In genomic region chr8:85365176-85365575, GRCm38 (mm10) we compare ENCODE assay signal across 11 mouse cellular contexts. TPM values are rescaled to one million over a fixed set of nuclear protein-coding genes. Genes with fewer than 3 reads are reported as not detected.
A peak's percentile ranks its signal among the peaks of the same experiment; 100 is the strongest.
DNase-seq lines count a peak whose midpoint lies in the region; ATAC-seq lines count a peak whose summit lies in the region.
"Had no signal": no experiment of that assay in that cellular context is flagged by ENCODE, and none has a peak within 500 bp of the region (broad histone marks: within the 10 kb centered on the region; RNA-seq: fewer than 3 reads in every experiment).

No protein-coding gene starts in this region.

- peaks cover 11% of the 10 kb centered on the region for H3K4me1 ChIP-seq in hindbrain, embryonic 10.5 days (replicated peaks)
- peaks cover 6% of the 10 kb centered on the region for H3K4me1 ChIP-seq in hindbrain, embryonic 12.5 days
- H3K4me1 ChIP-seq in limb, embryonic 10.5 days: peaks cover 13% of the 10 kb centered on the region

- no peak overlapping the region for H3K4me3 ChIP-seq in hindbrain, embryonic 10.5 days
- H3K4me3 ChIP-seq in hindbrain, embryonic 12.5 days: no peak overlapping the region
- no peak overlapping the region for H3K4me3 ChIP-seq in limb, embryonic 10.5 days

- H3K36me3 ChIP-seq in hindbrain, embryonic 10.5 days: no peaks in the 10 kb centered on the region
- H3K36me3 ChIP-seq in hindbrain, embryonic 12.5 days: no peaks in the 10 kb centered on the region
- H3K36me3 ChIP-seq in limb, embryonic 10.5 days: no peaks in the 10 kb centered on the region

- no peak overlapping the region for H3K9ac ChIP-seq in hindbrain, embryonic 12.5 days

- H3K27me3 ChIP-seq in hindbrain, embryonic 10.5 days (ENCODE audit: insufficient read depth, poor library complexity, severe bottlenecking): no peaks in the 10 kb centered on the region
- no peaks in the 10 kb centered on the region for H3K27me3 ChIP-seq in hindbrain, embryonic 12.5 days
- H3K27me3 ChIP-seq in limb, embryonic 10.5 days (ENCODE audit: low read depth, poor library complexity, severe bottlenecking): no peaks in the 10 kb centered on the region

- DNase-seq in hindbrain, embryonic 10.5 days (ENCODE audit: low spot score): peak; percentile 23
- DNase-seq in embryo, embryonic 10 days (ENCODE audit: low spot score): peak; percentile 42
- peak; percentile 67 to 77 for DNase-seq in heart, adult 9 months (ENCODE audit: low spot score in 2 of 2)
- no peak for DNase-seq in limb, embryonic 10.5 days (ENCODE audit: low spot score)
- no peak for DNase-seq in adrenal gland, adult 8-10 months
- no peak for DNase-seq in natural killer cell, adult 2 months (ENCODE audit: low spot score in 2 of 2)
- DNase-seq in adrenal gland, postnatal 10 days: no peak
- DNase-seq: left cerebral cortex, postnatal 4 days; spleen, adult 18-20 months had no signal

- H3K27ac ChIP-seq in hindbrain, embryonic 10.5 days: peak overlapping the region; percentile 77
- no peak overlapping the region for H3K27ac ChIP-seq in hindbrain, embryonic 12.5 days
- H3K27ac ChIP-seq in limb, embryonic 10.5 days: peak overlapping the region; percentile 61

- 51% methylated on average over 6 of the region's 6 CpGs for WGBS in hindbrain, embryonic 10.5 days
- WGBS in hindbrain, embryonic 12.5 days: 49% methylated on average over 6 of the region's 6 CpGs
- 51% methylated on average over 6 of the region's 6 CpGs for WGBS in limb, embryonic 10.5 days

- H3K9me3 ChIP-seq in hindbrain, embryonic 10.5 days: no peaks in the 10 kb centered on the region
- no peaks in the 10 kb centered on the region for H3K9me3 ChIP-seq in hindbrain, embryonic 12.5 days (replicated peaks)
- H3K9me3 ChIP-seq in limb, embryonic 10.5 days (replicated peaks): no peaks in the 10 kb centered on the region

- no peak for ATAC-seq in hindbrain, embryonic 12.5 days (ENCODE audit: low FRiP score)
- ATAC-seq: midbrain, embryonic 16.5 days had no signal

- H3K4me2 ChIP-seq in hindbrain, embryonic 12.5 days (replicated peaks): no peak overlapping the region

RNA-seq across cellular contexts. Expression of gene Mylk3, which starts 21.0 kb away (rescaled TPM):
- 1.2 and 1.3 TPM in 2 replicates for polyA plus RNA-seq in hindbrain, embryonic 10.5 days (2016; fragmentation: Nextera tagmentation; extraction: Ambion mirVana)
- 1.9 and 2.1 TPM in 2 replicates for polyA plus RNA-seq in hindbrain, embryonic 12.5 days (2016; fragmentation: Nextera tagmentation; extraction: Ambion mirVana)
- polyA plus RNA-seq in limb, embryonic 10.5 days (2016; fragmentation: Nextera tagmentation; extraction: Ambion mirVana): 0.93 TPM in 2 replicates
- total RNA-seq in adrenal gland, adult 8-10 months (2022): 1 to 10 TPM in 1 of 4 experiments, under 1 TPM in 3; 0.16 to 1.8 (median 0.60) TPM
- 1 to 10 TPM; 1.2 to 2.7 TPM for total RNA-seq in adrenal gland, postnatal 10 days (2021)

Comparison
In these comparisons a context has a peak if more than half of its experiments do, and no peak if none do; other contexts are left out.
1. DNase-seq: peak in hindbrain, embryonic 10.5 days (single experiment), embryo, embryonic 10 days (single experiment) and heart, adult 9 months (2 of 2); none in limb, embryonic 10.5 days (single experiment), adrenal gland, adult 8-10 months (single experiment), natural killer cell, adult 2 months (0 of 2) and adrenal gland, postnatal 10 days (single experiment).